Mouse (Mus musculus): ENCODE measurements at regions not wholly inside any gene's neighbourhood (a gene's known extent, or its start where the extent isn't known, plus 50 kb on each side); places are given as distances from the start of the nearest gene placed in this dataset.

DNA sequence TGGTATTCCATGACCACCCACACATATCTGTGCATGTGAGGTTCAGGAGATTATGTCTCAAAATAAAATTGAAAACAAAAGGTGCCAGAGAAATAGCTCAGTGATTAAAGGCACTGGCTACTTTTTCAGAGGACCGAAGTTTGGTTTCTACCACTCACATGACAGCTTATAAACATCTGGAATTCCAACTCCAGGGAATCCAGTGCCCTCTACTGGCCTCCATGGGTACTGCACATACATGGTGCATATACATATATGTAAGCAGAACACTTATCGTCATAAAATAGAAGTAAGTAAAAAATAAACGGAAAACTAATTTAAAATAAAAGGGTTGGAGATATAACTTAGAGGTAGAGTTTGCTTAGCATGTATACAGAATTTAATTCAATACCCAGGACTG is 288.9 kb upstream of the Reg3g start:
- Histone ChIP-seq H3K9ac (ENCODE audit: insufficient read depth, low read depth, low read length, poor library complexity, severe bottlenecking) (no peak overlapping the region), H3K4me1 (ENCODE audit: control insufficient read depth in 2 of 2, insufficient read depth in 2 of 2, low read length in 2 of 2, poor library complexity in 1 of 2) (no peaks in the 10 kb centered on the region), H3K27ac (ENCODE audit: insufficient read depth, low read depth, low read length, poor library complexity, severe bottlenecking) (no peak overlapping the region), H3K4me3 (ENCODE audit: insufficient read depth in 1 of 2, low read depth in 1 of 2, low read length in 2 of 2, poor library complexity in 1 of 2, severe bottlenecking in 1 of 2) (no peak overlapping the region), H3K9me3 (ENCODE audit: control insufficient read depth, insufficient read depth, low read depth, low read length) (no peaks in the 10 kb centered on the region), H3K36me3 (ENCODE audit: control insufficient read depth, insufficient read depth, low read length, poor library complexity, severe bottlenecking) (no peaks in the 10 kb centered on the region)
- peak; percentile 19 for DNase-seq (ENCODE audit: low read depth, low spot score)
- TF ChIP-seq MAFK (IDR thresholded peaks at IDR 0.05; ENCODE audit: insufficient read depth, low read depth, low read length), result no peak
- TF ChIP-seq ZNF384 (IDR thresholded peaks at IDR 0.05; ENCODE audit: low read depth, low read length), result no peak
- no peak for TF ChIP-seq CHD2 (IDR thresholded peaks at IDR 0.05; ENCODE audit: low read depth, low read length)
- no peak for TF ChIP-seq ZC3H11A (IDR thresholded peaks at IDR 0.05; ENCODE audit: borderline replicate concordance, low read depth, low read length)
- TF ChIP-seq HCFC1 (IDR thresholded peaks at IDR 0.05; ENCODE audit: borderline replicate concordance, insufficient read depth, low read length), result no peak
- in situ Hi-C loops (cut with MboI; ENCODE audit: low sequenced_read_pairs in 2 of 2, unreplicated experiment in 2 of 2), result no loop called here
